Mouse (Mus musculus) liver, adult 2 months (tissue): ENCODE measurements around the gene Slk. TPM values are rescaled to one million over a fixed set of nuclear protein-coding genes. Genes with fewer than 3 reads are reported as not detected.

Source experiments
- DNase-seq: peaks from one replicate; pipeline ENCODE4 v3.0.0-alpha.2; 2011; ENCODE audit warnings: low read depth, low spot score; ENCODE audit errors: extremely low read depth
- H3K27ac ChIP-seq: fragments of 200-500 bp; replicated peaks from 2 replicates; pipeline ENCODE4 v1.5.1; 2012; ENCODE audit warnings: low read depth, mild to moderate bottlenecking, control low read depth, inconsistent platforms, low read length; ENCODE audit not compliant: insufficient read depth
- H3K27me3 ChIP-seq: fragments of 200-500 bp; 2 replicates; pipeline ENCODE4 v1.6.1; 2012; ENCODE audit warnings: mild to moderate bottlenecking, moderate library complexity, low read length, inconsistent platforms; ENCODE audit not compliant: control insufficient read depth, insufficient read depth
- H3K36me3 ChIP-seq: fragments of 200-500 bp; 2 replicates; pipeline ENCODE4 v1.6.1; 2012; ENCODE audit warnings: low read length, inconsistent platforms; ENCODE audit not compliant: control insufficient read depth, insufficient read depth
- H3K4me1 ChIP-seq: fragments of 200-500 bp; 2 replicates; pipeline ENCODE4 v1.6.1; 2011; ENCODE audit warnings: low read length; ENCODE audit not compliant: control insufficient read depth, insufficient read depth
- H3K4me3 ChIP-seq: fragments of 200-500 bp; 2 replicates; pipeline ENCODE4 v1.5.1; 2011; ENCODE audit warnings: low read depth, mild to moderate bottlenecking, control low read depth, low read length, moderate library complexity; ENCODE audit not compliant: insufficient read depth
- H3K79me2 ChIP-seq: fragments of 200-500 bp; 2 replicates; pipeline ENCODE4 v1.6.1; 2012; ENCODE audit warnings: inconsistent platforms, mild to moderate bottlenecking, low read length, moderate library complexity; ENCODE audit not compliant: control insufficient read depth, insufficient read depth
- H3K9ac ChIP-seq: fragments of 200-500 bp; 2 replicates; pipeline ENCODE4 v1.6.1; 2012; ENCODE audit warnings: low read depth, mild to moderate bottlenecking, control low read depth, inconsistent platforms, low read length
- CTCF ChIP-seq: fragments of 200-500 bp; IDR thresholded peaks from 2 replicates; pipeline ENCODE4 v1.5.1; 2011; ENCODE audit warnings: low read depth, low read length, control low read depth
- POLR2A ChIP-seq: fragments of 200-500 bp; IDR thresholded peaks from 2 replicates; pipeline ENCODE4 v1.6.1; 2011; ENCODE audit warnings: low read length, control low read depth; ENCODE audit not compliant: insufficient read depth; ENCODE audit errors: extremely low read depth
- WGBS: fragments of 180-500 bp; shearing (Covaris S2); methylation state at CpG from one replicate; pipeline ENCODE4 v1.1.7; 2018; 5-methylcytosine and 5-hydroxymethylcytosine counted together
- polyA plus RNA-seq: library from polyadenylated mRNA; depleted of rRNA; stranded (reverse); fragments of >200 nt; gene quantifications from 2 replicates; pipeline ENCODE4 v1.2.3, GENCODE M21; 2012; rRNA removed
- total RNA-seq: library from RNA; depleted of rRNA; stranded (reverse); fragments of >200 nt; gene quantifications from 2 replicates; pipeline ENCODE4 v1.2.3, GENCODE M21; 2014; rRNA removed

Gene Slk
- total RNA-seq, result 21.7 and 27.3 TPM in 2 replicates
- 3.7 and 5.3 TPM in 2 replicates for polyA plus RNA-seq

GRCm38 (mm10) chr19:47579225-47579787 lies at the start of gene Slk:
Slk (plus strand) TSS chr19:47579678.
- WGBS, result 2% methylated on average over 83 of the region's 83 CpGs
- TF ChIP-seq CTCF (no peak), POLR2A (peak; percentile 66; the same call in 1 of the 2 replicates)
- DNase-seq, result peak; percentile 71

GRCm38 (mm10) chr19:47531309-47531708 lies 48.2 kb upstream of the Slk start:
- no peak for TF ChIP-seq POLR2A
- no peak for TF ChIP-seq CTCF
- Histone ChIP-seq H3K9ac (no peak overlapping the region), H3K4me3 (no peak overlapping the region), H3K27ac (no peak overlapping the region), H3K4me1 (no peaks in the 10 kb centered on the region), H3K27me3 (no peaks in the 10 kb centered on the region), H3K36me3 (no peaks in the 10 kb centered on the region), H3K79me2 (no peaks in the 10 kb centered on the region)
- DNase-seq, result no peak
- 93% methylated on average over 5 of the region's 5 CpGs for WGBS

More at GRCm38 (mm10) chr19:47579225-47579787, at the start of gene Slk:
- peak within 1 kb of the TSS; percentile 78 for H3K4me3 ChIP-seq
- peak within 1 kb of the TSS; percentile 76 for H3K27ac ChIP-seq
- no peaks in the 10 kb centered on the region for H3K27me3 ChIP-seq
- peaks cover 5% of the 10 kb centered on the region; the same call in 1 of the 2 replicates for H3K4me1 ChIP-seq
- H3K9ac ChIP-seq, result peak within 1 kb of the TSS; percentile 98
- no peaks in the 10 kb centered on the region for H3K36me3 ChIP-seq
- H3K79me2 ChIP-seq, result peaks cover 7% of the 10 kb centered on the region; the same call in 1 of the 2 replicates

GRCm38 (mm10) chr19:47532449-47532848 lies 47.0 kb upstream of the Slk start:
- WGBS, result 90% methylated on average over 3 of the region's 3 CpGs
- no peak for DNase-seq
- Histone ChIP-seq H3K4me3 (no peak overlapping the region), H3K27ac (no peak overlapping the region), H3K4me1 (peaks cover under 1% of the 10 kb centered on the region; the same call in 1 of the 2 replicates), H3K9ac (no peak overlapping the region), H3K36me3 (no peaks in the 10 kb centered on the region), H3K79me2 (no peaks in the 10 kb centered on the region), H3K27me3 (no peaks in the 10 kb centered on the region)
- TF ChIP-seq CTCF (peak; percentile 43; the same call in 1 of the 2 replicates), POLR2A (no peak)

GRCm38 (mm10) chr19:47534131-47534530 lies 45.3 kb upstream of the Slk start:
- Histone ChIP-seq H3K27me3 (no peaks in the 10 kb centered on the region), H3K36me3 (no peaks in the 10 kb centered on the region), H3K4me1 (peaks cover 3% of the 10 kb centered on the region; the same call in 1 of the 2 replicates), H3K79me2 (no peaks in the 10 kb centered on the region), H3K27ac (no peak overlapping the region), H3K4me3 (no peak overlapping the region), H3K9ac (no peak overlapping the region)
- TF ChIP-seq POLR2A, result no peak
- no peak for TF ChIP-seq CTCF
- WGBS, result 33% methylated on average over 1 of the region's 1 CpGs
- no peak for DNase-seq

GRCm38 (mm10) chr19:47536521-47537299 lies 42.8 kb upstream of the Slk start:
- Histone ChIP-seq H3K4me1 (peaks cover 3% of the 10 kb centered on the region; the same call in 1 of the 2 replicates), H3K27me3 (no peaks in the 10 kb centered on the region), H3K36me3 (no peaks in the 10 kb centered on the region), H3K4me3 (peak overlapping the region; percentile 63), H3K79me2 (no peaks in the 10 kb centered on the region), H3K27ac (peak overlapping the region; percentile 76), H3K9ac (peak overlapping the region; percentile 79)
- no peak for TF ChIP-seq CTCF
- TF ChIP-seq POLR2A, result peak; percentile 48; the same call in 1 of the 2 replicates
- 4% methylated on average over 39 of the region's 39 CpGs for WGBS
- peak; percentile 84 for DNase-seq

- no peak for DNase-seq
- Histone ChIP-seq H3K4me1 (peaks cover 3% of the 10 kb centered on the region; the same call in 1 of the 2 replicates), H3K27me3 (no peaks in the 10 kb centered on the region), H3K27ac (peak within 1 kb of the TSS; percentile 76), H3K4me3 (peak within 1 kb of the TSS; percentile 63), H3K79me2 (no peaks in the 10 kb centered on the region), H3K36me3 (no peaks in the 10 kb centered on the region), H3K9ac (peak within 1 kb of the TSS; percentile 79)
- no peak for TF ChIP-seq POLR2A
- WGBS, result 8% methylated on average over 10 of the region's 10 CpGs
Measured at GRCm38 (mm10) chr19:47537300-47537792, 42.1 kb upstream of the Slk start, which contains the start of gene Stn1. Stn1 (minus strand) TSS chr19:47537507.
